Mouse (Mus musculus) left cerebral cortex, postnatal 25 days (tissue): ENCODE results near the gene Dnah14. TPM values are rescaled to one million over a fixed set of nuclear protein-coding genes. Genes with fewer than 3 reads are reported as not detected.
A peak's percentile ranks its signal among the peaks of the same experiment; 100 is the strongest.

Experiments
- DNase-seq, 2 experiments: peaks; one replicate each; pipeline ENCODE4 v3.0.0; 2022; ENCODE audit warnings: low spot score in 2 of 2, mixed read lengths in 1 of 2
- intact Hi-C: fragments of 180-260 bp; cut with DNase I; formaldehyde crosslinking; loops from one replicate; pipeline ENCODE4 v1.15.1; 2025
- total RNA-seq, 2 experiments: library from RNA; stranded (reverse); gene quantifications; 2 replicates each; pipeline ENCODE4 v1.2.3; 2021

Gene Dnah14
- total RNA-seq, 2 experiments from 2014 or later = 0.69 to 1.9 TPM

DNA sequence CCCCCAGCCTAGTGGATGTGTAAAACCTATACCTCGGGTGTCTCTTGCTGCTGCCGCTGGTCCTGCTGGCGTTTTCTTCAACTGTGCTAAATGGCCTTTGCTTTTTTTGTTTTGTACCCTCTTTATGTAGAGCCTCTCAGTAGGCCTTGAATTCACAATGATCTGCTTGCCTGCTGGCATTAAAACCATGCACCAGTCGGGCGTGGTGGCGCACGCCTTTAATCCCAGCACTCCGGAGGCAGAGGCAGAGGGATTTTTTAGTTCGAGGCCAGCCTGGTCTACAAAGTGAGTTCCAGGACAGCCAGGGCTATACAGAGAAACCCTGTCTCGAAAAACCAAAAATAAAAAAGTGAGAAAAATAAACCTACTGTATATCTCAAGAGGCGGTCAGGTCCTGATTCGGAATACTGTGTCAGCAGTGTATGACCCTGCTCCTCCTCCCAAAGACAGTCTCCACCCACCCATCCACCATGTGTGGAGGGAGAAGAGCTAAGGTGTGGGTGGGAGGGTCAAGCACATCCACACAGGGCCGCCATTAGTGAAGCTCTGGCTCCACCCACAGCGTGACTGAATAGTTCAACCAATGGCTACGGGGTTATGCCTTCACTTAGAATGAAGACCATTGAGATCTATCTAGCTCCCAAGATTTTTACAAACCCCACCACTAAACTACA, 268.7 kb downstream of the Dnah14 start:
- intact Hi-C loops = loop anchor here (5.0 kb wide), 1 partner anchor 37 kb away; no protein-coding TSS in a partner anchor
- DNase-seq = no peak

DNA sequence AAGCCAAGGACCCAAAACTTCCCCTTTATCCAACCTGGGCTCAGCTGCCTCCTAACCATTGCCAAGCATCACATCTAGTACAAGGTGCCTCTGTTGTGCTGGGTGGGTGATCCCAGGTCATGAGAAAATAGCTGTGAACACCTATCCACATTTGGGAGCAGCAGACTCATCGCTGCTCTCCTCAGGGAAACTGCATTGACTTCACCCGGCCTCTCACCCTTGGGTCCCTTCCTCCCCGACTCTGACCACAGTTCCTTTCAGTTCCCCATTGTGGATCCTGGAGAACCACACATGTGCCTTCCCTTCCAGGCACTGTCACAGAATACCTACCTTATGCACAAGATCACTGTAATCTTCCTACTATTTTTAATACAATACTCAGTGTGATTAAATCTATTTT, 269.4 kb downstream of the Dnah14 start:
- intact Hi-C loops = no loop called here
- no peak for DNase-seq

GRCm38 (mm10) chr1:181847396-181847795, 271.0 kb downstream of the Dnah14 start:
- no peak for DNase-seq
- intact Hi-C loops = no loop called here

DNA sequence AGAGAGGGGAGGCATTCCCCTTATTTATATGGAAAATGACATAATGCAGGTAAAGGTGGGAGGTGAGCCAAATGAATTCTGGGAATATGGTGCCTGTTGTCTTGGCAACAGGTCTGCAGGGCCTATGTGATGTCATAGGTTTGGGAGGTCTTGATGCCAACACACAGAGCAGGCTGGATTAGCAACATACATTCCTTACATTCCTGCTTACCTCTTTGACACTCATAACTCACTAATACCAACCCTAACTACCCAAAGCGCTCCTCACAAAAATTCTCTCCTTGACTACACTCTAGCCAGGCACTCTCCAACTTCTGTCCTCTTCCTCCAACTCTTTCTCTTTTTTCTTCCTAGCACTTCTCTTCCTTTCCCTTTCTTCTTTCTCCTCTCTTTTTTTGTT, 271.9 kb downstream of the Dnah14 start:
- DNase-seq = no peak
- intact Hi-C loops = no loop called here

GRCm38 (mm10) chr1:181850441-181850840, 274.1 kb downstream of the Dnah14 start:
- intact Hi-C loops = no loop called here
- DNase-seq = no peak

DNA sequence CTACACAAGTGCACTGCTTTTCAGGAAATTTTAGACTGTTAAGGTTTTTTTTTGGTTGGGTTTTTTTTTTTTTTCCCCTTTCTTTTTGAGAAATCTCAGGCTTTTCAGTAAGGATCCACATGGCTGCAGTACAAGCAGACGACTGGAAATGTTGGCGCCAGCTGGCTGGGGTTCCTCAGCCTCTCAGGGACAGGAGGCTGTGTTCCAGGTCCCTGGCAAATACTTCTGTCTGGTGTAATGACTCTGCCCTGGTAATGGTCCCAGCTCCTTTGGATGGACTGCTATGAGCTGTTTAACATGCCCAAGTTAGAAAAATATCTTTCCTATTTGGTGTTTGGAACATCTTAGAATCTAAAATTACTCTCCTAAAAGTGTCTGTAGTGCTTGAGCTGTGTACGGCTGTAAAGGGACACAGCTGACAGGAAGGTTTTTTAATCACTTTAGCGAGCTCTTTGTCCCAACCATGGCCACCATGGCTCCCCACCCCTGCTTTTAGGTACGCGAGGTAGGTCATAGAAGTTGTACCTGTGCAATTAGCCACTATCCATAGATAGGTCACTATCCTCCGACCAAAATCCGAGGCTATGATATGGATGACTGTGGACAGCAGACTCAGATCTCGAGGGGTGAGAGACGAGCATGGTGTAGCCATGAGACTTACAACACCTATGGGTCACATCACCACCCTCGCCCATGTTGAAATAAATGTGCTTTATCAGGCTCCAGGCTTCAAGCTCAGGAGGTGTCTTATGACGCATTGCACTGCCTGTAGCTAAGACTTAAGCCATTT, 275.4 kb downstream of the Dnah14 start:
- intact Hi-C loops = no loop called here
- peak; percentile 48 to 67 for DNase-seq

DNA sequence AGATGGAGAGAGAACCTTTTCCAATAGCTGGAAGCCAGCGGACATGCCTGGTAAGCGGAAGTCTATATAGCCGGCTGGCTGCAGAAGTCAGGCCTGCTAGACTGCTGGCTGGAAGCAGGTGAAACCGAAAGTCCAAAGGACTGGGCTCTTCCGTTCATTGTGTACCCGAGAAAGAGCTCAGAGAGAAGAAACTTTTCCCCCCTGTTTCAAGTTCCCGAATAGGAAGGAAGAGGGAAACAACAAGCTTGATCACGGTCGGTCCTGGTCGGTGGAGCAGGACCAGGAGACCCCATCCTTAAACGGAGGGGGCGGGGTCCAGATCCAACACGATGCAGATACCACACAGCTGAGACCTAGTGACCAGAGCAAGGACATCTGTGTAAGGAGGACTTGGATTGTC, 276.1 kb downstream of the Dnah14 start:
- intact Hi-C loops = no loop called here
- no peak for DNase-seq

- intact Hi-C loops = no loop called here
- no peak for DNase-seq
Measured at GRCm38 (mm10) chr1:181853081-181853736, 276.9 kb downstream of the Dnah14 start.

DNA sequence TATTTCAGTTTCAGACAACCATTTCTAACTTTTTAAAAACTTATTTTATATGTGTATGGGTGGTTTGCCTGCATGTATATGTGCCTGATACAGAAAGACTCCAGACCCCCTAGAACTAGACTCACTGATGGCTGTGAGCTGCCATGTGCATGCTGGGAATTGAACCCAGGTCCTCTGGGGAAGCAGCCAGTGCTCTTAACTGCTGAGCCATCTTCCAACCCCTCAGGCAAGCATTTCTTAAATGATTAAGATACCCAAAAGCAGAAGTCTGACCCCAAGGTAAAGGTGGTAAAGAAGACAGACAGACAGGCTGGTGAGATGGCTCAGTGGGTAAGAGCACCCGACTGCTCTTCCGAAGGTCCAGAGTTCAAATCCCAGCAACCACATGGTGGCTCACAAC, 278.5 kb downstream of the Dnah14 start:
- intact Hi-C loops = no loop called here
- DNase-seq = no peak

DNA sequence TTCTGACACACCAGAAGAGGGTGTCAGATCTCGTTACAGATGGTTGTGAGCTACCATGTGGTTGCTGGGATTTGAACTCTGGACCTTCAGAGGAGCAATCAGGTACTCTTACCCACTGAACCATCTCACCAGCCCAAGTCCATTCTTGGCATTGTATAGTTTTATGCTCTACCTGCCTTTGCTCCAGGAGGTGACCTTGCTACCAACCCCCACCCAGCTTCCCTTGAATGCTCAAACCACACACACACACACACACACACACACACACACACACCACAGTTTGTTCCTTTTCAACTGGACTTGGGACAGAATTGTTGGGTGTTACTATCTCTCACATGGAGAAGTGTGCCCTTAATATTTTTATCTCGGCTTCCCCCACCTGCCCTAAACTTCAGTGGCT, 280.0 kb downstream of the Dnah14 start:
- DNase-seq = no peak
- intact Hi-C loops = no loop called here

DNA sequence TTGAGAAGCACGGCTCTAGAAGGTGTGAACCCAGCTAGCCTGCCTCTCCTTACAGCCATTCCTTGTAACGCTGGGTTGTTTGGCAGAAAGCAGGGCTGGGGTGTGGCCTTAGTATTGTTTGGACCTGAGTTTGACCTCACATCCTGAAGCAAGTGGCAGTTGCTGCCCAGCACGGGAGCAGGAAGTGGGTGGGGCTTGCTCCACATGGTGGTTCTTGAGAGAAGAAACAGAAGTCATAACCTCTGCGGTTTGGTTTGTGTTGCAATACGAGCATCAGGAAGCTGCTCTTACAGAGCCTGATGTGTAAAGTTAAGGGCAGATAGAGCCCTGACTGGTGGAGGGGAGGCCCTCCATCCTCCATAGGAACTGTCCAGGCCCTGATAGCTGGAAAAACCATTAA, 284.3 kb downstream of the Dnah14 start:
- DNase-seq = peak in 1 of 2 experiments; percentile 30
- intact Hi-C loops = no loop called here

- no peak for DNase-seq
- intact Hi-C loops = no loop called here
Measured at GRCm38 (mm10) chr1:181861181-181861902, 285.0 kb downstream of the Dnah14 start.

- intact Hi-C loops = no loop called here
- DNase-seq = no peak
Measured at GRCm38 (mm10) chr1:181862676-181863374, 286.5 kb downstream of the Dnah14 start.

DNA sequence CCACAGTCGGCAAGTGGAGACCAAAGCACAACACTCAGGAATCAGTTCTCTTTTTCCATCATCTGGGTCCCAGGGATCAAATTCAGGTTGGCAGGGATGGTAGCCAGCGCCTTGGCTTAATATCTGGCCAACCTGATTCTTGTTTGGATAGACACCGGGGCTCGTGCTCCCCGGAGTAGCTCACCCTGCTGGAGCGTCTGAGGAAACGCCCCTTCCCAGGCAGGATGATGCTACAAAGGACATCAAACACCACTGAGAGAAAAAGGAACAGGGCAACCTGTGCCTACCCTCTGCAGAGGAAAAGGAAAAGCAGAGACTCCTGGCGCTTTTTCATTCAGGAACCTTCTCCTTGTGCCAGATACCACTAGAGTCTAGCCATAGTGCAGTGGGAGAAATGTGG, 287.1 kb downstream of the Dnah14 start:
- intact Hi-C loops = no loop called here
- DNase-seq = no peak

Other genes starting within 250 kb of the Dnah14 start
- gene Cnih3, start 223.9 kb upstream of the Dnah14 start, total RNA-seq = 10 to 100 TPM; 75.1 to 81.7 TPM
- under 1 TPM; 0.25 to 0.30 TPM for gene Ccdc121, start 65.1 kb upstream of the Dnah14 start, total RNA-seq